ENCODE assay signal across 8 mouse cellular contexts in the genomic region with DNA sequence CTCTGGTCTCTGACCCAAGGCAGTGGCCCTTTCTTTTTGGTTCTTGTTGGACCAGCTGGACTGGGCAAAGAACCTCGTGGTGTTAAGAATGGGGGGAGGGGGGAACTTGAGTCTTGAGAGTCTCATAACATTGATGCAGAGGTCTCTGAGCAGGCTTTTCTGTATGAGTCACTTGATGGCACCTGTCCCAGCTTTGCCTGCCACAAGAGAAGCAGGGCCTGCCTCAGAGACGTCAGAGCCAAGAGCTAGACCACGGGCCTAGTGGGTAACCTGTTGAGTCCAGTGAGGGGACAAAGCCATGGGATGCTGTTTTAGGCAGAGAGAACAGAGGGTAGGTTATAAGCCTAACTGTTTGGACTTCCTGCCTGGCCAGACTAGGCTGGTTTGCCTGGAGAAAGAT. TPM values are rescaled to one million over a fixed set of nuclear protein-coding genes. Genes with fewer than 3 reads are reported as not detected.
A peak's percentile ranks its signal among the peaks of the same experiment; 100 is the strongest.
DNase-seq lines count a peak whose midpoint lies in the region; ATAC-seq and TF ChIP-seq lines count a peak whose summit lies in the region.

No protein-coding gene starts in this region.

- no peak for DNase-seq in kidney, adult 2 months
- no peak for DNase-seq in kidney, adult 18-20 months
- peak; percentile 65 for DNase-seq in MN1 (ENCODE audit: low spot score)
- peak; percentile 40 for DNase-seq in hindbrain, embryonic 11.5 days (ENCODE audit: low spot score)
- DNase-seq in stomach, postnatal 0 days (ENCODE audit: low spot score) = peak; percentile 44
- no peak for DNase-seq in retina, embryonic 14.5 days (ENCODE audit: low spot score)

- H3K9me3 ChIP-seq in embryonic facial prominence, embryonic 12.5 days = no peaks in the 10 kb centered on the region
- no peaks in the 10 kb centered on the region for H3K9me3 ChIP-seq in hindbrain, embryonic 11.5 days (ENCODE audit: control insufficient read depth, low read length)
- H3K9me3 ChIP-seq in lung, embryonic 15.5 days = no peaks in the 10 kb centered on the region
- no peaks in the 10 kb centered on the region for H3K9me3 ChIP-seq in stomach, postnatal 0 days (ENCODE audit: control insufficient read depth, low read length)

- peak overlapping the region; percentile 98 for H3K4me2 ChIP-seq in embryonic facial prominence, embryonic 12.5 days (replicated peaks)
- H3K4me2 ChIP-seq in hindbrain, embryonic 11.5 days (replicated peaks; ENCODE audit: low read depth, low read length) = peak overlapping the region; percentile 98
- peak overlapping the region; percentile 90 for H3K4me2 ChIP-seq in lung, embryonic 15.5 days
- peak overlapping the region; percentile 75 for H3K4me2 ChIP-seq in stomach, postnatal 0 days (replicated peaks; ENCODE audit: low read depth)

- H3K27ac ChIP-seq in kidney, adult 2 months (ENCODE audit: insufficient read depth, low read depth, low read length) = no peak overlapping the region
- H3K27ac ChIP-seq in embryonic facial prominence, embryonic 12.5 days = peak overlapping the region; percentile 47
- H3K27ac ChIP-seq in hindbrain, embryonic 11.5 days (ENCODE audit: low read depth, low read length) = 0 out of 2 replicates have a peak overlapping the region, but pooled peaks have one; percentile 9
- peak overlapping the region; percentile 97 for H3K27ac ChIP-seq in lung, embryonic 15.5 days
- peak overlapping the region; percentile 67 for H3K27ac ChIP-seq in stomach, postnatal 0 days (replicated peaks)

- H3K27me3 ChIP-seq in kidney, adult 2 months (replicated peaks; ENCODE audit: control insufficient read depth, insufficient read depth, low read length) = no peaks in the 10 kb centered on the region
- H3K27me3 ChIP-seq in embryonic facial prominence, embryonic 12.5 days = no peaks in the 10 kb centered on the region
- no peaks in the 10 kb centered on the region for H3K27me3 ChIP-seq in hindbrain, embryonic 11.5 days (ENCODE audit: control insufficient read depth, insufficient read depth, low read length)
- no peaks in the 10 kb centered on the region for H3K27me3 ChIP-seq in lung, embryonic 15.5 days
- no peaks in the 10 kb centered on the region for H3K27me3 ChIP-seq in stomach, postnatal 0 days (ENCODE audit: control insufficient read depth, insufficient read depth, low read length)

- no peak for TF ChIP-seq CTCF in kidney, adult 2 months (conservative IDR thresholded peaks at IDR 0.05; ENCODE audit: insufficient read depth, insufficient read length, low read depth, low read length)
- no peak for TF ChIP-seq CTCF in stomach, postnatal 0 days (IDR thresholded peaks at IDR 0.05; ENCODE audit: low read depth)

- 6% methylated on average over 3 of the region's 3 CpGs for WGBS in kidney, adult 2 months
- 15% methylated on average over 3 of the region's 3 CpGs for WGBS in embryonic facial prominence, embryonic 12.5 days
- 12% methylated on average over 3 of the region's 3 CpGs for WGBS in hindbrain, embryonic 11.5 days
- WGBS in lung, embryonic 15.5 days = 0% methylated on average over 3 of the region's 3 CpGs
- WGBS in stomach, postnatal 0 days = 0% methylated on average over 3 of the region's 3 CpGs

- peak overlapping the region; percentile 74 for H3K4me3 ChIP-seq in kidney, adult 2 months (ENCODE audit: insufficient read depth, low read depth, low read length)
- H3K4me3 ChIP-seq in embryonic facial prominence, embryonic 12.5 days = peak overlapping the region; percentile 87
- H3K4me3 ChIP-seq in hindbrain, embryonic 11.5 days (ENCODE audit: low read depth, low read length) = peak overlapping the region; percentile 99
- H3K4me3 ChIP-seq in lung, embryonic 15.5 days = peak overlapping the region; percentile 66
- H3K4me3 ChIP-seq in stomach, postnatal 0 days (ENCODE audit: low read depth, low read length) = peak overlapping the region; percentile 71

- peaks cover 7% of the 10 kb centered on the region; the same call in 1 of the 2 replicates for H3K4me1 ChIP-seq in kidney, adult 2 months (ENCODE audit: control insufficient read depth, insufficient read depth, low read length)
- peaks cover 49% of the 10 kb centered on the region for H3K4me1 ChIP-seq in embryonic facial prominence, embryonic 12.5 days
- H3K4me1 ChIP-seq in hindbrain, embryonic 11.5 days (replicated peaks; ENCODE audit: control insufficient read depth, insufficient read depth, low read length) = peaks cover 33% of the 10 kb centered on the region
- H3K4me1 ChIP-seq in lung, embryonic 15.5 days = peaks cover 67% of the 10 kb centered on the region
- H3K4me1 ChIP-seq in stomach, postnatal 0 days (replicated peaks; ENCODE audit: control insufficient read depth, insufficient read depth) = peaks cover 12% of the 10 kb centered on the region

- no peak for TF ChIP-seq EP300 in stomach, postnatal 0 days (optimal IDR thresholded peaks at IDR 0.05)

- no peak for TF ChIP-seq POLR2A in kidney, adult 2 months (IDR thresholded peaks at IDR 0.05; ENCODE audit: low read depth, low read length)

- no peak for ATAC-seq in embryonic facial prominence, embryonic 12.5 days (ENCODE audit: insufficient number of reproducible peaks, insufficient read depth, low FRiP score, low TSS enrichment)
- no peak for ATAC-seq in hindbrain, embryonic 11.5 days (ENCODE audit: low FRiP score)
- no peak for ATAC-seq in lung, embryonic 15.5 days (ENCODE audit: borderline replicate concordance, extremely low read depth, low FRiP score, low TSS enrichment)
- ATAC-seq in stomach, postnatal 0 days (ENCODE audit: low FRiP score, low TSS enrichment) = peak; percentile 24

- peak overlapping the region; percentile 87 for H3K9ac ChIP-seq in embryonic facial prominence, embryonic 12.5 days
- peak overlapping the region; percentile 99 for H3K9ac ChIP-seq in hindbrain, embryonic 11.5 days (ENCODE audit: low read depth, low read length)
- peak overlapping the region; percentile 65 for H3K9ac ChIP-seq in lung, embryonic 15.5 days
- peak overlapping the region; percentile 64 for H3K9ac ChIP-seq in stomach, postnatal 0 days (ENCODE audit: low read length)

- H3K36me3 ChIP-seq in kidney, adult 2 months (ENCODE audit: control insufficient read depth, insufficient read depth, low read length) = no peaks in the 10 kb centered on the region
- H3K36me3 ChIP-seq in embryonic facial prominence, embryonic 12.5 days = peaks cover 52% of the 10 kb centered on the region
- peaks cover 24% of the 10 kb centered on the region for H3K36me3 ChIP-seq in hindbrain, embryonic 11.5 days (ENCODE audit: control insufficient read depth, insufficient read depth, low read length)
- peaks cover 40% of the 10 kb centered on the region for H3K36me3 ChIP-seq in lung, embryonic 15.5 days
- peaks cover 20% of the 10 kb centered on the region; the same call in 1 of the 2 replicates for H3K36me3 ChIP-seq in stomach, postnatal 0 days (ENCODE audit: control insufficient read depth, insufficient read depth, low read length)

RNA-seq across cellular contexts. Expression of a gene that starts 1.8 kb away (rescaled TPM):
- polyA plus RNA-seq in kidney, adult 2 months (2012; rRNA removed) = 61.3 and 63.9 TPM in 2 replicates
- 294 and 311 TPM in 2 replicates for polyA plus RNA-seq in embryonic facial prominence, embryonic 12.5 days (2016; fragmentation: Nextera tagmentation; extraction: Ambion mirVana)
- 314 and 349 TPM in 2 replicates for polyA plus RNA-seq in hindbrain, embryonic 11.5 days (2014; fragmentation: Nextera tagmentation; extraction: Ambion mirVana)
- 210 and 224 TPM in 2 replicates for polyA plus RNA-seq in lung, embryonic 15.5 days (2015; fragmentation: Nextera tagmentation; extraction: Ambion mirVana)
- 29.5 and 34.0 TPM in 2 replicates for polyA plus RNA-seq in stomach, postnatal 0 days (2015; fragmentation: Nextera tagmentation; extraction: Ambion mirVana)

RNA-seq across cellular contexts. Expression of a gene that starts 37.6 kb away (rescaled TPM):
- 0.23 and 0.26 TPM in 2 replicates for polyA plus RNA-seq in kidney, adult 2 months (2012; rRNA removed)
- polyA plus RNA-seq in embryonic facial prominence, embryonic 12.5 days (2016; fragmentation: Nextera tagmentation; extraction: Ambion mirVana) = 0.09 TPM in 2 replicates
- polyA plus RNA-seq in hindbrain, embryonic 11.5 days (2014; fragmentation: Nextera tagmentation; extraction: Ambion mirVana) = 0.06 TPM in 1 of 2 replicates, not detected in the other
- 0.15 and 0.35 TPM in 2 replicates for polyA plus RNA-seq in lung, embryonic 15.5 days (2015; fragmentation: Nextera tagmentation; extraction: Ambion mirVana)
- polyA plus RNA-seq in stomach, postnatal 0 days (2015; fragmentation: Nextera tagmentation; extraction: Ambion mirVana) = 0.08 TPM in 1 of 2 replicates, not detected in the other

Comparison
In these comparisons a context has a peak if more than half of its experiments do, and no peak if none do; other contexts are left out.
1. DNase-seq: peak in MN1 (single experiment), hindbrain, embryonic 11.5 days (single experiment) and stomach, postnatal 0 days (single experiment); none in kidney, adult 2 months (single experiment), kidney, adult 18-20 months (single experiment) and retina, embryonic 14.5 days (single experiment).
2. Peak in every context shown above with its lines, with median percentiles within 50 percentile points of each other: H3K4me3 ChIP-seq, H3K4me2 ChIP-seq and H3K9ac ChIP-seq.